Mouse (Mus musculus) effector memory CD4-positive, alpha-beta T cell, adult 5 months (primary cell): ENCODE data around the gene Olfr204. TPM values are rescaled to one million over a fixed set of nuclear protein-coding genes. Genes with fewer than 3 reads are reported as not detected.

Experiments
- polyA plus RNA-seq: library from polyadenylated mRNA; unstranded; fragments of 100-300 nt; shearing (Covaris generic); gene quantifications from one replicate; pipeline ENCODE4 v1.2.1, GENCODE M21; 2017

The Olfr204 gene
- not detected for polyA plus RNA-seq

GRCm38 (mm10) chr16:59318148-59318547, at the start of gene Olfr204:
Gene Olfr204, minus strand, starts transcription at chr16:59318248.

GRCm38 (mm10) chr16:59363893-59364292, 45.8 kb upstream of the Olfr204 start, which contains the start of gene Olfr209:
Gene Olfr209, minus strand, starts transcription at chr16:59363993.

GRCm38 (mm10) chr16:59349146-59349545, 31.1 kb upstream of the Olfr204 start, which contains the start of gene Olfr206:
Gene Olfr206, minus strand, starts transcription at chr16:59349246.

GRCm38 (mm10) chr16:59331038-59331437, 13.0 kb upstream of the Olfr204 start, which contains the start of gene Olfr205:
Gene Olfr205, minus strand, starts transcription at chr16:59331138.

GRCm38 (mm10) chr16:59298581-59298980, 19.5 kb downstream of the Olfr204 start, which contains the start of gene Olfr203:
Gene Olfr203, plus strand, starts transcription at chr16:59298881.

GRCm38 (mm10) chr16:59286693-59287092, 31.4 kb downstream of the Olfr204 start, which contains the start of gene Olfr202:
Gene Olfr202, minus strand, starts transcription at chr16:59286793.

GRCm38 (mm10) chr16:59272532-59272931, 45.5 kb downstream of the Olfr204 start, which contains the start of gene Olfr201:
Gene Olfr201, minus strand, starts transcription at chr16:59272632.

Other genes starting within 250 kb of the Olfr204 start
- gene Olfr190, start 240.2 kb downstream of the Olfr204 start, polyA plus RNA-seq, result not detected
- not detected for gene Olfr191, start 228.4 kb downstream of the Olfr204 start, polyA plus RNA-seq
- gene Olfr193, start 206.4 kb downstream of the Olfr204 start, polyA plus RNA-seq, result not detected
- not detected for gene Olfr194, start 197.2 kb downstream of the Olfr204 start, polyA plus RNA-seq
- gene Olfr195, start 171.2 kb downstream of the Olfr204 start, polyA plus RNA-seq, result not detected
- not detected for gene Olfr196, start 147.8 kb downstream of the Olfr204 start, polyA plus RNA-seq
- gene Olfr198, start 114.7 kb downstream of the Olfr204 start, polyA plus RNA-seq, result not detected
- gene Olfr199, start 98.5 kb downstream of the Olfr204 start, polyA plus RNA-seq, result not detected
- not detected for gene Olfr201, start 45.6 kb downstream of the Olfr204 start, polyA plus RNA-seq
- gene Olfr202, start 31.5 kb downstream of the Olfr204 start, polyA plus RNA-seq, result not detected
- gene Olfr203, start 19.4 kb downstream of the Olfr204 start, polyA plus RNA-seq, result not detected
- gene Olfr205, start 12.9 kb upstream of the Olfr204 start, polyA plus RNA-seq, result not detected
- not detected for gene Olfr206, start 31.0 kb upstream of the Olfr204 start, polyA plus RNA-seq
- gene Olfr209, start 45.7 kb upstream of the Olfr204 start, polyA plus RNA-seq, result not detected
- gene Gabrr3, start 89.1 kb upstream of the Olfr204 start, polyA plus RNA-seq, result not detected
- gene Riox2, start 153.5 kb upstream of the Olfr204 start, polyA plus RNA-seq, result 49.8 TPM